Mouse (Mus musculus) layer of hippocampus, adult 18-20 months (tissue): ENCODE results near the gene Stxbp1. TPM values are rescaled to one million over a fixed set of nuclear protein-coding genes. Genes with fewer than 3 reads are reported as not detected.

Experiments
- DNase-seq, 2 experiments: peaks; one replicate each; pipeline ENCODE4 v3.0.0; 2022; ENCODE audit warnings: low spot score in 2 of 2
- total RNA-seq, 2 experiments: library from RNA; stranded (reverse); gene quantifications; 2 replicates each; pipeline ENCODE4 v1.2.3; 2021

Stxbp1 gene
- total RNA-seq, 2 experiments from 2014 or later, result 613 to 617 TPM

GRCm38 (mm10) chr2:32758503-32758902, 88.5 kb downstream of the Stxbp1 start:
- no peak for DNase-seq

GRCm38 (mm10) chr2:32757056-32757845, 89.8 kb downstream of the Stxbp1 start, which contains the start of gene Tor2a:
TSS of gene Tor2a (plus strand) at chr2:32757234.
- DNase-seq, result peak; percentile 96 to 98

- no peak for DNase-seq
Observed at GRCm38 (mm10) chr2:32756674-32757055, 90.4 kb downstream of the Stxbp1 start.

- DNase-seq, result no peak
Observed at GRCm38 (mm10) chr2:32752181-32752580, 94.9 kb downstream of the Stxbp1 start.

GRCm38 (mm10) chr2:32751665-32752033, 95.4 kb downstream of the Stxbp1 start:
- DNase-seq, result no peak

- DNase-seq, result no peak
Observed at GRCm38 (mm10) chr2:32750887-32751664, 96.0 kb downstream of the Stxbp1 start.

GRCm38 (mm10) chr2:32750199-32750598, 96.8 kb downstream of the Stxbp1 start:
- DNase-seq, result no peak

GRCm38 (mm10) chr2:32749082-32749481, 98.0 kb downstream of the Stxbp1 start:
- DNase-seq, result no peak

- no peak for DNase-seq
Observed at GRCm38 (mm10) chr2:32744272-32744982, 102.6 kb downstream of the Stxbp1 start.

- DNase-seq, result peak; percentile 87 to 89
Observed at GRCm38 (mm10) chr2:32742173-32742531, 104.9 kb downstream of the Stxbp1 start.

GRCm38 (mm10) chr2:32741273-32742172, 105.5 kb downstream of the Stxbp1 start:
- peak in 1 of 2 experiments; percentile 51 for DNase-seq

- DNase-seq, result no peak
Observed at GRCm38 (mm10) chr2:32740916-32741272, 106.2 kb downstream of the Stxbp1 start, which contains the start of gene 6330409D20Rik. TSS of gene 6330409D20Rik (minus strand) at chr2:32741016.

GRCm38 (mm10) chr2:32739311-32739710, 107.7 kb downstream of the Stxbp1 start:
- no peak for DNase-seq

Other genes starting within 250 kb of the Stxbp1 start
- gene St6galnac6, start 247.5 kb downstream of the Stxbp1 start, total RNA-seq, result 100 to 1,000 TPM; 134 to 142 TPM
- gene Ak1, start 225.5 kb downstream of the Stxbp1 start, total RNA-seq, result 100 to 1,000 TPM; 128 to 131 TPM
- gene Eng, start 200.7 kb downstream of the Stxbp1 start, total RNA-seq, result 10 to 100 TPM; 14.9 to 16.7 TPM
- 1 to 10 TPM; 8.5 to 9.9 TPM for gene Fpgs, start 143.1 kb downstream of the Stxbp1 start, total RNA-seq
- gene Cdk9, start 134.2 kb downstream of the Stxbp1 start, total RNA-seq, result 100 to 1,000 TPM; 119 to 123 TPM
- 10 to 100 TPM; 16.6 to 19.4 TPM for gene Sh2d3c, start 126.2 kb downstream of the Stxbp1 start, total RNA-seq
- 1 to 10 TPM; 1.5 to 1.8 TPM for gene 6330409D20Rik, start 106.2 kb downstream of the Stxbp1 start, total RNA-seq
- gene Tor2a, start 90.0 kb downstream of the Stxbp1 start, total RNA-seq, result 10 to 100 TPM; 30.2 to 32.1 TPM
- gene Ttc16, start 71.6 kb downstream of the Stxbp1 start, total RNA-seq, result 1 to 10 TPM in 1 of 2 experiments, under 1 TPM in 1; 0.94 to 1.2 TPM
- 1 to 10 TPM; 6.0 to 7.5 TPM for gene Ptrh1, start 71.5 kb downstream of the Stxbp1 start, total RNA-seq
- gene Cfap157, start 62.8 kb downstream of the Stxbp1 start, total RNA-seq, result 1 to 10 TPM; 1.5 to 1.7 TPM
- gene Fam129b, start 28.9 kb upstream of the Stxbp1 start, total RNA-seq, result 10 to 100 TPM; 18.0 to 21.1 TPM
- 100 to 1,000 TPM in 1 of 2 experiments, 10 to 100 TPM in 1; 97.3 to 116 TPM for gene Rpl12, start 114.3 kb upstream of the Stxbp1 start, total RNA-seq
- gene Lrsam1, start 114.4 kb upstream of the Stxbp1 start, total RNA-seq, result 10 to 100 TPM; 30.3 to 38.7 TPM
- gene Slc2a8, start 134.8 kb upstream of the Stxbp1 start, total RNA-seq, result 10 to 100 TPM; 20.5 to 20.7 TPM